Mouse (Mus musculus): ENCODE measurements around the gene Axdnd1. TPM values are rescaled to one million over a fixed set of nuclear protein-coding genes. Genes with fewer than 3 reads are reported as not detected.
"Not testable (repeated sequence)": the region's sequence is repeated elsewhere in the genome, so short reads cannot be mapped to it uniquely, and the experiment has no call there.

Gene Axdnd1
- total RNA-seq, 2 experiments from 2014 or later = 0.27 to 1.1 TPM

DNA sequence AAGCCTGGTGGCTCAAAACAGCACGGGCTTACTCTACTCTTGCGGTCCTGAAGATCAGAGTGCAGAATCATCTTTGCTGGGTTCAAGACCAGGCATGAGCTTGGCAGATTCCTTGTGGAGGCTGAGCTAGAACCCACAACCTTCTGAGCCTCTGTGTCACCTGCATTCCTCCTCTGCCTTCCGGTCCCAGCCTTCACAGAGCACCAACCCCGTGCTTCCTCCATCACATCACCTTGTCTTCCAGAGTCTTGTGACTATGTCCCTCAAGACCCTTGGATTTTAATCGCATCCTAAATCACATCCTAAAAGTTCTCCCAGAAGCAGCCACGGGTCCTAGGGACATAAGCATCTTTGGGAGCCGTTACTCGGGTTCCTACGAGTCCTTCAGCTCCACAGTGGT lies 97.8 kb downstream of the Axdnd1 start:
- no peak for DNase-seq

DNA sequence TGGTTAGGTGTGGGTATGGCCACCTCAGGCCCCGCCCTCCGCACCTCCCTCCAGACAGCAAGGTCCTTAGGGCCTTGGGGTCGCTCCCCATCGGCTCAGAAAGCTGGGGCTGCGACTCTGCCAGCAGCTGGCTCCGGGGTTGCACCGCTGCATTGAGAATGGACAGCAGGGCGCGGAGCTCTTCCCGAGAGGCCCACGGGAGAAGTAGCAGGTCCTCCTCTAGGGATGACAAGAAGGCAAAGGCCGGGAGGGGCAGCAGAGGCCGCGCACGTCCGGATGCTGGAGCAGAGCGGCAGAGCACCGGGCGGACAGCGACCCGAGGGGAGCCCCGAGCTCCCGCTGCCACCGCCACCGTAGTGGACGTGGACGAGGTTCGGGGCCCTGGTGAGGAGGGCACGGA lies 110.3 kb downstream of the Axdnd1 start, which contains the start of gene Nphs2:
Nphs2 (plus strand) TSS at position 98 of the 400 bp plus-strand sequence.
- no peak for DNase-seq

DNA sequence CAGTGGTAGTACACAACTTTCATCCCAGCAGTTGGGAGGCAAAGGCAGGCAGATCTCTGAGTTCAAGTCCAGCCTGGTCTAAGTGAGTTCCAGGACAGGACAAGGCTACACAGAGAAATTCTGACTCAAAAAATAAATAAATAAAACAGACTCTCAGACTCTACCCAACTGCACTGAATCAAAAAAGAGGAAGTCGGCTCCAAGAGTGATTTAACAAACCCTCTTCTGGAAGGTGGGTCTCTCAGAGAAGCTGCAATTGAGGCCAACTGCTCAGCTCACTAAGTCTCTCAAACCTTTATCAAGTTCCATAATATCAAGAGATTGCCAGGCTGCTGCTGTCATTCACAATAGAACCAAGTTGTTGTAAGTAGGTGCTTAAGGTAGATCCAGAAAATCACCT lies 112.4 kb downstream of the Axdnd1 start:
- DNase-seq = no peak

DNA sequence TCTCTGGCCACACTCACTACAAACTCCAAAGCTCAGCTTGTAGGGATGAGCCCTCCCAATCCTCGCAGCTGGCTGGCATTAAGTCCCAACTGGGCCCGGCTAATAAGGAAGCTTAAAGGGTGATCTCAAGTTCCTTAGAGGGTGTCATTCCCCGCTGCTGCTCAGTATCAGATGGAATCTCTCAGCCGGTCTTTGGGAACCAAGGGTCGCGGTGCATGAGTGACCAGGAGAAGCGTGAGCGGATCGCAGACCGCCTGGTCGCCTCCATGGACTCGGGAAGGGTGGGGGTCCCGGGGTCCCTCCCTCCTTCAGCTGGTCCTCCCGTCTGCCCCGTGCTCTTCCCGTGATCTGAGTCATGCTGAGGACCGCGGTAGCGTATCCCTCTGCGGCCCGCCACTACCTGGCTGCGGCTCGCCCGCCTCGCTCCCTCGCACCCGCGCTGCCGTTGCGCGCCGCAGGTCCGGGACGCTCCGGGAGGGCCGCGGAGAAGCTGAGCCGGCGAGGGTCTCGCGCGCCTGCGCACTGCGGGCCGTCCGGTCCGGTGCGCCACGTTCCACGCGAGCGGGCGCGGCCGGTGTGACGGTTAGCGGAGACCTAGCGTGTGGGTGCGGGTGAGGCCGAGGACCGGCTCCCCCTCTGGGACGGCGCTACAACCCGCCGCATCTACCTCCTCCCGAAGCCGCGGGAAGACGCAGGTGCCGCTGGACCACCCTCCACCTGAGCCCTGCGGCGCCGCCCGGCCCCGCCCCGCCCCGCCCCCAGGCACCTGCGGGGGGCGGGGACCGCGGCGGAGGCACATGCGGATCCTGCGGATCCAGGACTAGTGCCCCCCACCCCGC lies 117.8 kb downstream of the Axdnd1 start, which contains the start of gene Tdrd5:
Tdrd5 (minus strand) TSS at position 754 of the 839 bp plus-strand sequence.
- peak; percentile 54 to 65 for DNase-seq

GRCm38 (mm10) chr1:156290016-156290415 lies 130.9 kb downstream of the Axdnd1 start:
- no peak for DNase-seq

- DNase-seq = not testable (repeated sequence)
Measured at GRCm38 (mm10) chr1:156289222-156289587, 131.8 kb downstream of the Axdnd1 start.

- no peak for DNase-seq
Measured at GRCm38 (mm10) chr1:156288556-156289221, 132.3 kb downstream of the Axdnd1 start.

DNA sequence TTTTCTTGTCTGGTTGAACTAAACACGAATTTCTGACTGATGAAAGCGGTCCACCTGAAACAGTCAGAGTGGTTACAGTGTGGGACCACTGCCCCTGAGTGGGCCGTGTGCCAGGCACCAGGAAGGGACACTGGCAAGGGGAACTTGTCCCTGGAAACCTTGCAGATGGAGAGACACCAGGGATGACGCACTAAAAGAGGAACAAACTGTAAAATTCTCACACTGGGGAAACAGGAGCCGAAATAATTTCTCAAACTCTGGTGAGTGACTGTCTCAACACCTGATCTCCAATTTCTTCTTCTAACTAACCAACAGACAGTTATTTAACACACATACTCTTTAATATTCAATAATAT lies 135.4 kb downstream of the Axdnd1 start:
- no peak for DNase-seq

- peak in 1 of 2 experiments; percentile 20 for DNase-seq
Measured at GRCm38 (mm10) chr1:156284851-156285540, 136.0 kb downstream of the Axdnd1 start.

DNA sequence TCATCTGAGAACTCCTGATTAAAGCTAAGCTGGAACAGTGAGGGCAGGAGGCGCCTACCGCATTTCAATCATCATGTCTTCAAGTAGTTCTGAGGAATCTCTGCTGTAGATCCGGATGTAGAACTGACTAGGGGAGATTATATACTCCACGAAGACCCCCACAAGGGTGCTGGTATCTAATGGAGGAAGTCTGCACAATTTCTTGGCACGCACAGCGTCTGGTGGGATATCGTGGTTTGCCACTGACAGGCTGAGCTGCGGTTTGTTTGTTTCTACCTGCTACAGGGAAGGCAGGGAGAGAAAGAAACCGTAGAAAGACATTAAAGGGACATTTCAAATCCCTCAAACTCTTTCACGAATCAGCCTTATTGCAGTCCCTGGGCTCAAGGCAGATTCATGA lies 136.8 kb downstream of the Axdnd1 start:
- DNase-seq = no peak

GRCm38 (mm10) chr1:156280131-156280530 lies 140.8 kb downstream of the Axdnd1 start:
- DNase-seq = no peak

DNA sequence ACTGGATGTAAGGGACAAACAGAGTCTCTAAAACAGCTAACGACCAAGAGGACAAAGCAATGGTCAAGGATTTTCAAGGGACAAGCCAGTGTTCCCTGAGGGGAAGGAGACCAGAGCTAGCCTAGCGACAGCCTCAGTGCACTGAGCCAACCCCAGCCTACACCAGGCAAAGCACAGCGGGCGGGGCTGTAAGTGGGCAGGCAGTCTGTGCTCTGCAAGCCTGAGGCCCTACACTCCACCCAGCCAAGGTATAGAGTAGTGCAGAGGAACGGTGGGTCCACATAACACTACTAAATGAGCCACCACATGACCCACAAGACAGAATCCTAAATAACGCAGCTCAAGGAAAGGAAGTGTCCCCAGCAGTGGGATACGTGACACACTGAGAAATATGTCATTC lies 147.3 kb downstream of the Axdnd1 start:
- no peak for DNase-seq

Other genes starting within 250 kb of the Axdnd1 start
- gene Fam163a, start 216.1 kb downstream of the Axdnd1 start, total RNA-seq (2021) = 10 to 100 TPM; 15.5 to 17.3 TPM
- gene Tdrd5, start 117.5 kb downstream of the Axdnd1 start, total RNA-seq (2021) = 1 to 10 TPM; 6.7 to 8.3 TPM
- under 1 TPM in 1 of 2 experiments, not detected in 1; 0.20 TPM for gene Nphs2, start 110.4 kb downstream of the Axdnd1 start, total RNA-seq (2021)
- gene Gm2000, start 55.1 kb downstream of the Axdnd1 start, total RNA-seq (2021) = 100 to 1,000 TPM; 303 to 311 TPM
- 10 to 100 TPM; 49.9 to 56.2 TPM for gene Soat1, start 53.2 kb upstream of the Axdnd1 start, total RNA-seq (2021)
- 10 to 100 TPM; 41.8 to 45.7 TPM for gene Gm10031, start 102.9 kb upstream of the Axdnd1 start, total RNA-seq (2021)
- gene Abl2, start 137.6 kb upstream of the Axdnd1 start, total RNA-seq (2021) = 10 to 100 TPM; 89.1 to 89.3 TPM